Mouse (Mus musculus): ENCODE results near the gene Zfp941. TPM values are rescaled to one million over a fixed set of nuclear protein-coding genes. Genes with fewer than 3 reads are reported as not detected.

Zfp941 gene
- polyA plus RNA-seq, 1 experiment from 2014 or later, result 28.3 TPM

- Histone ChIP-seq H3K4me3 (no peak overlapping the region), H3K4me1 (replicated peaks) (peaks cover 18% of the 10 kb centered on the region), H3K9ac (no peak overlapping the region), H3K36me3 (peaks cover 22% of the 10 kb centered on the region), H3K4me2 (no peak overlapping the region), H3K9me3 (no peaks in the 10 kb centered on the region), H3K27me3 (no peaks in the 10 kb centered on the region), H3K27ac (replicated peaks) (no peak overlapping the region)
- no peak for ATAC-seq (ENCODE audit: low FRiP score, low read depth)
- WGBS, result 89% methylated on average over 9 of the region's 9 CpGs
These were observed 31.4 kb upstream of the Zfp941 start for GRCm38 (mm10) chr7:140853386-140853785.

- H3K9ac ChIP-seq, result no peak overlapping the region
- H3K9me3 ChIP-seq, result no peaks in the 10 kb centered on the region
- peaks cover 22% of the 10 kb centered on the region for H3K36me3 ChIP-seq
- peaks cover 10% of the 10 kb centered on the region for H3K4me1 ChIP-seq (replicated peaks)
- H3K27ac ChIP-seq (replicated peaks), result no peak overlapping the region
- ATAC-seq (ENCODE audit: low FRiP score, low read depth), result no peak
- 98% methylated on average over 4 of the region's 4 CpGs for WGBS
- H3K27me3 ChIP-seq, result no peaks in the 10 kb centered on the region
- no peak overlapping the region for H3K4me3 ChIP-seq
- H3K4me2 ChIP-seq, result no peak overlapping the region
These were observed 29.9 kb upstream of the Zfp941 start for GRCm38 (mm10) chr7:140851916-140852315.

GRCm38 (mm10) chr7:140848591-140848990 lies 26.6 kb upstream of the Zfp941 start:
- Histone ChIP-seq H3K9me3 (no peaks in the 10 kb centered on the region), H3K4me1 (replicated peaks) (no peaks in the 10 kb centered on the region), H3K4me3 (no peak overlapping the region), H3K36me3 (peaks cover 17% of the 10 kb centered on the region), H3K27me3 (no peaks in the 10 kb centered on the region), H3K4me2 (no peak overlapping the region), H3K27ac (replicated peaks) (no peak overlapping the region), H3K9ac (no peak overlapping the region)
- WGBS, result 94% methylated on average over 10 of the region's 10 CpGs
- no peak for ATAC-seq (ENCODE audit: low FRiP score, low read depth)

GRCm38 (mm10) chr7:140847755-140848580 lies 26.0 kb upstream of the Zfp941 start, which contains the start of gene Odf3:
Gene Odf3, plus strand, starts transcription at chr7:140847805.
- Histone ChIP-seq H3K36me3 (peaks cover 11% of the 10 kb centered on the region), H3K9me3 (no peaks in the 10 kb centered on the region), H3K4me3 (no peak within 1 kb of the TSS), H3K27ac (replicated peaks) (no peak within 1 kb of the TSS), H3K9ac (no peak within 1 kb of the TSS), H3K4me1 (replicated peaks) (no peaks in the 10 kb centered on the region), H3K27me3 (no peaks in the 10 kb centered on the region), H3K4me2 (no peak within 1 kb of the TSS)
- 70% methylated on average over 11 of the region's 11 CpGs for WGBS
- no peak for ATAC-seq (ENCODE audit: low FRiP score, low read depth)

GRCm38 (mm10) chr7:140846676-140847075 lies 24.7 kb upstream of the Zfp941 start:
- no peaks in the 10 kb centered on the region for H3K9me3 ChIP-seq
- ATAC-seq (ENCODE audit: low FRiP score, low read depth), result no peak
- no peak overlapping the region for H3K27ac ChIP-seq (replicated peaks)
- no peak overlapping the region for H3K4me2 ChIP-seq
- H3K4me3 ChIP-seq, result no peak overlapping the region
- H3K4me1 ChIP-seq (replicated peaks), result no peaks in the 10 kb centered on the region
- 89% methylated on average over 10 of the region's 10 CpGs for WGBS
- 0 out of 2 replicates have a peak, but pooled peaks cover 2% of the 10 kb centered on the region for H3K27me3 ChIP-seq
- no peak overlapping the region for H3K9ac ChIP-seq
- no peaks in the 10 kb centered on the region for H3K36me3 ChIP-seq

GRCm38 (mm10) chr7:140845683-140846082 lies 23.7 kb upstream of the Zfp941 start:
- 81% methylated on average over 4 of the region's 4 CpGs for WGBS
- Histone ChIP-seq H3K4me2 (no peak overlapping the region), H3K36me3 (no peaks in the 10 kb centered on the region), H3K27me3 (peaks cover 6% of the 10 kb centered on the region; the same call in 1 of the 2 replicates), H3K4me3 (no peak overlapping the region), H3K9ac (no peak overlapping the region), H3K4me1 (replicated peaks) (no peaks in the 10 kb centered on the region), H3K27ac (replicated peaks) (no peak overlapping the region), H3K9me3 (no peaks in the 10 kb centered on the region)
- ATAC-seq (ENCODE audit: low FRiP score, low read depth), result no peak

- peaks cover 7% of the 10 kb centered on the region; the same call in 1 of the 2 replicates for H3K27me3 ChIP-seq
These were observed 23.1 kb upstream of the Zfp941 start, which contains the start of gene Scgb1c1 for GRCm38 (mm10) chr7:140844905-140845665. Gene Scgb1c1, plus strand, starts transcription at chr7:140845547.

GRCm38 (mm10) chr7:140843806-140844205 lies 21.8 kb upstream of the Zfp941 start:
- 75% methylated on average over 7 of the region's 7 CpGs for WGBS

More at GRCm38 (mm10) chr7:140844905-140845665, 23.1 kb upstream of the Zfp941 start, which contains the start of gene Scgb1c1:
- Histone ChIP-seq H3K27ac (replicated peaks) (no peak within 1 kb of the TSS), H3K4me1 (replicated peaks) (no peaks in the 10 kb centered on the region), H3K9me3 (no peaks in the 10 kb centered on the region), H3K9ac (no peak within 1 kb of the TSS), H3K4me3 (no peak within 1 kb of the TSS), H3K36me3 (no peaks in the 10 kb centered on the region), H3K4me2 (no peak within 1 kb of the TSS)
- peak; percentile 78 for ATAC-seq (ENCODE audit: low FRiP score, low read depth)
- WGBS, result 33% methylated on average over 14 of the region's 14 CpGs

GRCm38 (mm10) chr7:140840750-140841735 lies 19.1 kb upstream of the Zfp941 start:
- Histone ChIP-seq H3K36me3 (no peaks in the 10 kb centered on the region), H3K9ac (no peak overlapping the region), H3K27me3 (peaks cover 7% of the 10 kb centered on the region; the same call in 1 of the 2 replicates), H3K27ac (replicated peaks) (no peak overlapping the region), H3K9me3 (no peaks in the 10 kb centered on the region), H3K4me3 (no peak overlapping the region), H3K4me1 (replicated peaks) (no peaks in the 10 kb centered on the region), H3K4me2 (no peak overlapping the region)
- ATAC-seq (ENCODE audit: low FRiP score, low read depth), result no peak
- WGBS, result 39% methylated on average over 19 of the region's 19 CpGs

More at GRCm38 (mm10) chr7:140843806-140844205, 21.8 kb upstream of the Zfp941 start:
- H3K4me3 ChIP-seq, result no peak overlapping the region
- H3K4me1 ChIP-seq (replicated peaks), result no peaks in the 10 kb centered on the region
- H3K27ac ChIP-seq (replicated peaks), result no peak overlapping the region
- no peaks in the 10 kb centered on the region for H3K36me3 ChIP-seq
- no peak for ATAC-seq (ENCODE audit: low FRiP score, low read depth)
- H3K9me3 ChIP-seq, result no peaks in the 10 kb centered on the region
- H3K4me2 ChIP-seq, result no peak overlapping the region
- peaks cover 7% of the 10 kb centered on the region; the same call in 1 of the 2 replicates for H3K27me3 ChIP-seq
- no peak overlapping the region for H3K9ac ChIP-seq

GRCm38 (mm10) chr7:140839556-140839955 lies 17.6 kb upstream of the Zfp941 start:
- Histone ChIP-seq H3K27ac (replicated peaks) (no peak overlapping the region), H3K9ac (no peak overlapping the region), H3K4me2 (no peak overlapping the region), H3K4me1 (replicated peaks) (no peaks in the 10 kb centered on the region), H3K27me3 (peaks cover 7% of the 10 kb centered on the region; the same call in 1 of the 2 replicates), H3K9me3 (no peaks in the 10 kb centered on the region), H3K36me3 (no peaks in the 10 kb centered on the region), H3K4me3 (no peak overlapping the region)
- ATAC-seq (ENCODE audit: low FRiP score, low read depth), result no peak
- 70% methylated on average over 5 of the region's 5 CpGs for WGBS

Measured in hindbrain, embryonic 15.5 days (tissue).